Mouse (Mus musculus): ENCODE data around the gene Shcbp1.
"Not testable (repeated sequence)": the region's sequence is repeated elsewhere in the genome, so short reads cannot be mapped to it uniquely, and the experiment has no call there.

Gene Shcbp1

GRCm38 (mm10) chr8:4779254-4780055, at the start of gene Shcbp1:
TSS of gene Shcbp1 (minus strand) at chr8:4779567.
- peak; percentile 85 for DNase-seq (ENCODE audit: low spot score)

- no peak for DNase-seq (ENCODE audit: low spot score)
Observed at GRCm38 (mm10) chr8:4808831-4809230, 29.5 kb upstream of the Shcbp1 start.

GRCm38 (mm10) chr8:4800524-4801122, 21.3 kb upstream of the Shcbp1 start:
- DNase-seq (ENCODE audit: low spot score) = peak; percentile 20

GRCm38 (mm10) chr8:4778266-4778665, 1.1 kb downstream of the Shcbp1 start:
- DNase-seq (ENCODE audit: low spot score) = no peak

GRCm38 (mm10) chr8:4764751-4765150, 14.6 kb downstream of the Shcbp1 start:
- DNase-seq (ENCODE audit: low spot score) = no peak

GRCm38 (mm10) chr8:4753048-4753447, 26.3 kb downstream of the Shcbp1 start:
- DNase-seq (ENCODE audit: low spot score) = no peak

- DNase-seq (ENCODE audit: low spot score) = no peak
Observed at GRCm38 (mm10) chr8:4730942-4731341, 48.4 kb downstream of the Shcbp1 start.

- no peak for DNase-seq (ENCODE audit: low spot score)
Observed at GRCm38 (mm10) chr8:4715546-4715945, 63.8 kb downstream of the Shcbp1 start.

GRCm38 (mm10) chr8:4708346-4708745, 71.0 kb downstream of the Shcbp1 start:
- DNase-seq (ENCODE audit: low spot score) = not testable (repeated sequence)

- DNase-seq (ENCODE audit: low spot score) = not testable (repeated sequence)
Observed at GRCm38 (mm10) chr8:4707916-4708315, 71.5 kb downstream of the Shcbp1 start.

GRCm38 (mm10) chr8:4691634-4692033, 87.7 kb downstream of the Shcbp1 start:
- no peak for DNase-seq (ENCODE audit: low spot score)
